Mouse (Mus musculus) G1E (cell line): ENCODE measurements at regions not wholly inside any gene's neighbourhood (a gene's known extent, or its start where the extent isn't known, plus 50 kb on each side); places are given as distances from the start of the nearest gene placed in this dataset.
"Not testable (repeated sequence)": the region's sequence is repeated elsewhere in the genome, so short reads cannot be mapped to it uniquely, and the experiment has no call there.

Source experiments
- CTCF ChIP-seq: IDR thresholded peaks from 2 replicates; pipeline ENCODE4 v1.5.1; 2012; ENCODE audit warnings: low read depth, low read length, inconsistent platforms, mixed read lengths
- GATA1 ChIP-seq: IDR thresholded peaks from 2 replicates; pipeline ENCODE4 v1.6.1; 2012; ENCODE audit warnings: borderline replicate concordance, low read length, inconsistent platforms, mixed read lengths
- GATA2 ChIP-seq: IDR thresholded peaks from 2 replicates; pipeline ENCODE4 v1.6.1; 2012; ENCODE audit warnings: low read depth, low read length, inconsistent platforms, borderline replicate concordance
- POLR2AphosphoS5 ChIP-seq: IDR thresholded peaks from 2 replicates; pipeline ENCODE4 v1.6.1; 2012; ENCODE audit warnings: low read depth, low read length, inconsistent platforms; ENCODE audit not compliant: insufficient replicate concordance

DNA sequence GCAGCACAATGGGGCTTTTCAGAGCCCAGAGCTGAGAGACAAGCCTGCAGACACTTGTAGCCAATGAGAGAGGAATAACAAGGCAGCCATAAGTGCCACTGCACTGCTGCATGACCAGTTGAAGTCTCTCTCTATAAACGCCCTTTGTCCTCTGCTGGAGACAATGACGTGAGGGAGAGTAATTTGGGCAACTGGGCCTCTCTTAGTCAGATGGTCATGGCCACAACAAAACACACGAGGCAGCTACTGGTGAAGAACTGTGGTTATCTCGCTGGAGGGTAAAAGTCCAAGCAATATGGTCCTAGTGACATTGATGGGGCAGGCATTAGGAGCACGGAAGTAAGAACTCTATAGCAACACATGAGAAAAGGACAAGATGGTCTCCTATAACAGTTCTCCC, 111.5 kb downstream of the Tcp10c start:
- TF ChIP-seq GATA2, CTCF, GATA1, POLR2AphosphoS5: not testable (repeated sequence)
